Mouse (Mus musculus) erythroblast, adult 5-6 weeks (primary cell): ENCODE measurements around the gene Gm17359. TPM values are rescaled to one million over a fixed set of nuclear protein-coding genes. Genes with fewer than 3 reads are reported as not detected.

ENCODE experiments used
- ATAC-seq: replicated peaks from 2 replicates; pipeline ENCODE4 v1.8.0; 2016; ENCODE audit warnings: moderate number of reproducible peaks, mild to moderate bottlenecking, moderate TSS enrichment, inconsistent platforms; ENCODE audit not compliant: poor library complexity, low FRiP score, severe bottlenecking
- total RNA-seq, 2 experiments: library from RNA; stranded (forward) in 1 of 2; stranded (reverse) in 1 of 2; fragments of 150-400 nt in 1 of 2; fragments of 200-764, 138-1000 nt in 1 of 2; gene quantifications; 2 replicates each; pipeline versions ENCODE4 v1.2.3 to v1.2.4; 2015 to 2017; ENCODE audit warnings: low replicate concordance in 2 of 2

Gm17359 gene
- total RNA-seq, 2 experiments from 2014 or later, result not detected

GRCm38 (mm10) chr3:79342961-79343735 is 6.7 kb downstream of the Gm17359 start:
- no peak for ATAC-seq

GRCm38 (mm10) chr3:79349311-79349710 is 12.8 kb downstream of the Gm17359 start:
- ATAC-seq, result no peak

- no peak for ATAC-seq
These were observed 22.3 kb downstream of the Gm17359 start for GRCm38 (mm10) chr3:79358721-79359120.

GRCm38 (mm10) chr3:79360317-79361101 is 24.0 kb downstream of the Gm17359 start:
- ATAC-seq, result no peak

GRCm38 (mm10) chr3:79366098-79366497 is 29.6 kb downstream of the Gm17359 start:
- ATAC-seq, result no peak

GRCm38 (mm10) chr3:79368306-79368705 is 31.8 kb downstream of the Gm17359 start:
- no peak for ATAC-seq

GRCm38 (mm10) chr3:79370385-79370929 is 34.0 kb downstream of the Gm17359 start:
- ATAC-seq, result no peak

- no peak for ATAC-seq
These were observed 35.2 kb downstream of the Gm17359 start for GRCm38 (mm10) chr3:79371506-79372195.

- ATAC-seq, result no peak
These were observed 37.5 kb downstream of the Gm17359 start for GRCm38 (mm10) chr3:79373930-79374329.

- no peak for ATAC-seq
These were observed 41.6 kb downstream of the Gm17359 start for GRCm38 (mm10) chr3:79378086-79378485.

- no peak for ATAC-seq
These were observed 42.9 kb downstream of the Gm17359 start for GRCm38 (mm10) chr3:79379255-79379836.

GRCm38 (mm10) chr3:79379873-79380595 is 43.6 kb downstream of the Gm17359 start:
- ATAC-seq, result no peak

GRCm38 (mm10) chr3:79381398-79381797 is 44.9 kb downstream of the Gm17359 start:
- ATAC-seq, result no peak

- ATAC-seq, result no peak
These were observed 49.1 kb downstream of the Gm17359 start for GRCm38 (mm10) chr3:79385434-79386029.

- ATAC-seq, result no peak
These were observed 52.6 kb downstream of the Gm17359 start for GRCm38 (mm10) chr3:79389081-79389480.

GRCm38 (mm10) chr3:79400552-79400951 is 64.1 kb downstream of the Gm17359 start:
- ATAC-seq, result no peak

GRCm38 (mm10) chr3:79402056-79402455 is 65.6 kb downstream of the Gm17359 start:
- no peak for ATAC-seq

- no peak for ATAC-seq
These were observed 72.1 kb downstream of the Gm17359 start for GRCm38 (mm10) chr3:79408546-79408945.
